Mouse (Mus musculus) kidney, embryonic 15.5 days (tissue): ENCODE results near the gene Smarcd3. TPM values are rescaled to one million over a fixed set of nuclear protein-coding genes. Genes with fewer than 3 reads are reported as not detected.
A peak's percentile ranks its signal among the peaks of the same experiment; 100 is the strongest.

ENCODE experiments used
- ATAC-seq: fragments of 200-750 bp; cut with Nextera tagmentation; replicated peaks from 2 replicates; pipeline ENCODE4 v1.8.0; 2017; ENCODE audit warnings: moderate TSS enrichment; ENCODE audit not compliant: low FRiP score
- H3K27ac ChIP-seq: fragments of 300-500 bp; sonication (generic); 2 replicates; pipeline ENCODE4 v1.5.1; 2015; ENCODE audit warnings: mild to moderate bottlenecking, inconsistent platforms
- H3K27me3 ChIP-seq: fragments of 300-500 bp; sonication (generic); 2 replicates; pipeline ENCODE4 v1.6.1; 2015; ENCODE audit warnings: inconsistent platforms
- H3K36me3 ChIP-seq: fragments of 300-500 bp; sonication (generic); 2 replicates; pipeline ENCODE4 v1.6.1; 2015; ENCODE audit warnings: inconsistent platforms
- H3K4me1 ChIP-seq: fragments of 300-500 bp; sonication (generic); 2 replicates; pipeline ENCODE4 v1.6.1; 2015; ENCODE audit warnings: inconsistent platforms
- H3K4me2 ChIP-seq: fragments of 300-500 bp; sonication (generic); 2 replicates; pipeline ENCODE4 v1.6.1; 2015; ENCODE audit warnings: moderate library complexity, mild to moderate bottlenecking, inconsistent platforms
- H3K4me3 ChIP-seq: fragments of 300-500 bp; sonication (generic); replicated peaks from 2 replicates; pipeline ENCODE4 v1.5.1; 2015; ENCODE audit warnings: mild to moderate bottlenecking, inconsistent platforms
- H3K9ac ChIP-seq: fragments of 300-500 bp; sonication (generic); 2 replicates; pipeline ENCODE4 v1.6.1; 2015; ENCODE audit warnings: mild to moderate bottlenecking, inconsistent platforms
- H3K9me3 ChIP-seq: fragments of 300-500 bp; sonication (generic); replicated peaks from 2 replicates; pipeline ENCODE4 v1.6.1; 2016; ENCODE audit warnings: inconsistent platforms
- WGBS: fragments of 180-500 bp; shearing (Covaris S2); methylation state at CpG from one replicate; pipeline ENCODE4 v1.1.7; 2015; ENCODE audit warnings: mixed read lengths; 5-methylcytosine and 5-hydroxymethylcytosine counted together
- polyA plus RNA-seq: library from polyadenylated mRNA; unstranded; fragments of >200 nt; fragmentation: Nextera tagmentation; extraction: Ambion mirVana; gene quantifications from 2 replicates; pipeline ENCODE4 v1.2.1, GENCODE M21; 2015

The Smarcd3 gene
- polyA plus RNA-seq, 1 experiment from 2014 or later, result 33.4 TPM

DNA sequence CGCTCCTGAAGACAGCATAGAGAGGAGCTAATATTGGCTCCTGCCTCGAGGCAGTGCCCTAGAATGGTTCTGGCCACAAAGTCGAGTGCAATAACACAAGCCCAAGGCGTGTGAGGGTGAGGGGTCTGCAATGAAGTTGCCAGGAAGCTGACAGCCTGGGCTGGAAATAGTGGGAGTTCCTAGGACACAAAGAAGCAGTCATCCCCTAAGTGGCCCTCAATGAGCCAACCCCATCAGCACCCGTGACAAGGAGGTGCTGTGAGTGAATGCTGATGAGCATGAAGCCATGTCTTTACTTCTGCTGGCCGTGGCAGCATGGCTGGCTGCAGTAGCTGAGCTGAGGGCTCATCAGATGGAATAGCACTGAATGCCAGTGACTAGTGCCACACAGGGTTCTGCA is 9.1 kb downstream of the Smarcd3 start:
- H3K27me3 ChIP-seq, result no peaks in the 10 kb centered on the region
- no peaks in the 10 kb centered on the region for H3K36me3 ChIP-seq
- H3K4me3 ChIP-seq, result no peak overlapping the region
- no peak overlapping the region for H3K9ac ChIP-seq
- H3K9me3 ChIP-seq, result no peaks in the 10 kb centered on the region
- H3K27ac ChIP-seq, result no peak overlapping the region
- H3K4me1 ChIP-seq, result peaks cover 15% of the 10 kb centered on the region
- no peak overlapping the region for H3K4me2 ChIP-seq
- 51% methylated on average over 6 of the region's 6 CpGs for WGBS
- ATAC-seq, result no peak

DNA sequence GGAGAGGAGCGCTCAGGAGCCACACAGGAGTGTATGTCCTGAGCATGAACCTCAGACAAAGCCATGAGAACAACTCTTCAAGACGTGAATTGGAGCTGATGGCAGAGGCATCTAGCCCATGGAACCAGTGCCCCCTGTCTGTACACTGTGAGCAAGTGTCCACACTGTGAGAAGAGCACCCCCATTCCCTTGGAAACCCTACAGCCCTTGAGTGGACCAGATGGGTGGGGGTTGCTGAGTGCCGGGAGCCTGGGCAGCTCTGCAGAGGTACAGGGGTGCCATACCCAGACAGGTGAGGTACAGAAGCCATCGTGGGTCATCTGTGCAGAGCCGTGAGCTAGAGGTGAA is 11.9 kb downstream of the Smarcd3 start:
- Histone ChIP-seq H3K36me3 (no peaks in the 10 kb centered on the region), H3K9me3 (no peaks in the 10 kb centered on the region), H3K27me3 (no peaks in the 10 kb centered on the region; the same call in 1 of the 2 replicates), H3K4me3 (no peak overlapping the region), H3K9ac (no peak overlapping the region), H3K4me1 (peaks cover 17% of the 10 kb centered on the region), H3K4me2 (no peak overlapping the region), H3K27ac (no peak overlapping the region)
- 0 out of 2 replicates have a peak, but pooled peaks have one; percentile 17 for ATAC-seq
- 66% methylated on average over 5 of the region's 5 CpGs for WGBS

DNA sequence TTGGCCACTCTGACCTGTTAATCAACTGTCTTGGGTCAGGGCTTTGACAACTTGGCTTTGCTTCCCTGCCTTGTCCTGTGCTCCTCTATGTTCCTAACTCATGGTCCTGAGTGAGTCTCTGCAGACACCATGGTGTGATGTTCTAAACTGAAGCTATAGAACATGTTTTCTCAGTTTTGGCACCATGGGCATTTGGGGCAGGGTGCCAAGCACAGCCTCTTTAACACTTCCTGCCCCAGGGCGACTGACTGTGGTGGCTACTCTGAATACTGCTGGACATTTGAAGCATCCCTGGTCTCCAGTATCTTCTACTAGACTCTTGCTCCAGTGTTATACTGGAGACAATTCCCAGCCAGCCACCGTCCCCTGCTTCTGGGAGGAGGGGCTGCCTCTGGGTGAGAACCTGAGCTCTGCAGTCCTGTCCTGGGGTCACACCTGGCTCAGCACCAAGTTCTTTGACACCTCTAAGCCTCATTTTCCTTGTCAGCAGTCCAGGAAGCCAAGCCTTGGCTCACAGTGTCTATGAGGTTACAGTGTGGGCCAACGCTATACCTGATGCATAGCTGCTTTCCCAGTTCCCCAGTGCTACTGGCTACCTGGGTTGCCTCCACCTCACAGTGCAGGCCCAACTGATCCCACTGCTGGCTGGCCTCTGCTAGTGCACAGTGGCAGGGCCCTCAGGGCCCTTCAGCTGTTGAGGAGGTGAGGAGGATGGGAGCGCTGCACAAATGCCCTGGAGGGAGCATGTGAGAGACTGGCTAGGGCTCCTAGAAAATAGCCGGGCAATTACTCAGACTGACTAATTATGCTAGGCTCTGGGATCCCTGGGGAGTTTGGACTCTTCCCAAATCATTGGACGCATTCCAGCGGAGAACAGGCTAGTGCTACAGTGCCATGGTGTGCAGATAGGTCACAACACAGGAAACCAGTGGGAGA is 12.6 kb downstream of the Smarcd3 start:
- 54% methylated on average over 7 of the region's 7 CpGs for WGBS

DNA sequence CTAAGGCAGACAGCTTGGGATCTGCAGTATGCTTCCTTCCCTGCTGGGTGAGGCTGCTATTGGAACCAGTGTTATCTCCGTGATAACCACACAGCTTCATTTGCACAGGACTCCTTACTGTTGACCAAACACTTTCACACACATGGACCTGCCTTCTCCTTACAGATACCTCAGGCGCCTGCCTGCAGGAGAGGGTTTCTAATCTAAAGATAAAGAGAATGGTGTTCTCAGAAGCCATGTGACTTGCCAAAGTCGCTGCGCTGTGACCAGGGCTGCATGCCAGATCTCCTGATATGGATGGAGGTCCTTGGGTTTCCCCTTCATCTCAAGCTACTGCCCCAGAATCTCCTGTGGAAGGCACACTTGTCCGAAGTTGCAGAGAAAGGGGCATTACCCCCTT is 14.8 kb downstream of the Smarcd3 start:
- Histone ChIP-seq H3K4me1 (peaks cover 41% of the 10 kb centered on the region), H3K27ac (no peak overlapping the region), H3K4me2 (no peak overlapping the region), H3K9me3 (no peaks in the 10 kb centered on the region), H3K36me3 (no peaks in the 10 kb centered on the region), H3K4me3 (no peak overlapping the region), H3K9ac (no peak overlapping the region), H3K27me3 (no peaks in the 10 kb centered on the region; the same call in 1 of the 2 replicates)
- 60% methylated on average over 5 of the region's 5 CpGs for WGBS
- no peak for ATAC-seq

More for the DNA sequence above, 12.6 kb downstream of the Smarcd3 start:
- H3K9me3 ChIP-seq, result no peaks in the 10 kb centered on the region
- H3K9ac ChIP-seq, result no peak overlapping the region
- peak; percentile 41; the same call in 1 of the 2 replicates for ATAC-seq
- H3K27ac ChIP-seq, result no peak overlapping the region
- peaks cover 22% of the 10 kb centered on the region for H3K4me1 ChIP-seq
- no peak overlapping the region for H3K4me2 ChIP-seq
- no peaks in the 10 kb centered on the region; the same call in 1 of the 2 replicates for H3K27me3 ChIP-seq
- no peaks in the 10 kb centered on the region for H3K36me3 ChIP-seq
- H3K4me3 ChIP-seq, result no peak overlapping the region

DNA sequence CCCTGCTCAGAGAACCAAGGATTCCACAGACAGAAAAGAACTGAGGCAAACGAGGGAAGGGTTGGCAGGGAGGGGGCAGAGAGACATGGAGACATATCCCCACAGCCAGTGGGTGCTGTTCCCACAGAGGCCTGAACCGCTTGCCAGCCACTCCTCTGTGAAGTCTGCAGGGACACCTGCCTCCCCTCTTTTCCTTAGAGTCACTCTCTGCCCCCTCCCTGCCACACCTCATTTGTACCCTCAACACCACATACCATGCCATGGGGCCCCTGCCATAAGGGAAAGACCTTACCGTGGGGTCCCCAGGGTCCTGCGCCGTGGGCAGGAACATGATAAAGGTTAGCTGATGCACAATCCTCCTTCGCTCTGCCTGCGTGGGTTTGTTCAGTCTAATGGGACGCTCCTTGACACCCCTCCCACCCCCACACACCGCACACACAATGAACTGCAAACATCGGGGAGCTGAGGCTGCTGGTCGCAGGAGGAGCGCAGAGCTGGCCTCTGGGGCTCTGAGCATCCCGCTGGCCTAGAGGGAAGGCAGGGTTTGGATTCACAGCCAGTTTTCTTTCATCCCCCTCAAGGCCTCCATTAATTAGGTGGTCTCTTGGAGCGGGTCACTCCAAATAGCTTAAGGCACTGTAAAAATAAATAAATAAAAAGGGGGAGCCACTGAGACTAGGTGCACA is 18.1 kb downstream of the Smarcd3 start:
- no peak for ATAC-seq
- Histone ChIP-seq H3K27me3 (no peaks in the 10 kb centered on the region; the same call in 1 of the 2 replicates), H3K9me3 (no peaks in the 10 kb centered on the region), H3K4me3 (no peak overlapping the region), H3K4me1 (peaks cover 58% of the 10 kb centered on the region), H3K9ac (peak overlapping the region; percentile 86; the same call in 1 of the 2 replicates), H3K36me3 (no peaks in the 10 kb centered on the region), H3K27ac (peak overlapping the region; percentile 99), H3K4me2 (peak overlapping the region; percentile 71)
- WGBS, result 30% methylated on average over 14 of the region's 14 CpGs

DNA sequence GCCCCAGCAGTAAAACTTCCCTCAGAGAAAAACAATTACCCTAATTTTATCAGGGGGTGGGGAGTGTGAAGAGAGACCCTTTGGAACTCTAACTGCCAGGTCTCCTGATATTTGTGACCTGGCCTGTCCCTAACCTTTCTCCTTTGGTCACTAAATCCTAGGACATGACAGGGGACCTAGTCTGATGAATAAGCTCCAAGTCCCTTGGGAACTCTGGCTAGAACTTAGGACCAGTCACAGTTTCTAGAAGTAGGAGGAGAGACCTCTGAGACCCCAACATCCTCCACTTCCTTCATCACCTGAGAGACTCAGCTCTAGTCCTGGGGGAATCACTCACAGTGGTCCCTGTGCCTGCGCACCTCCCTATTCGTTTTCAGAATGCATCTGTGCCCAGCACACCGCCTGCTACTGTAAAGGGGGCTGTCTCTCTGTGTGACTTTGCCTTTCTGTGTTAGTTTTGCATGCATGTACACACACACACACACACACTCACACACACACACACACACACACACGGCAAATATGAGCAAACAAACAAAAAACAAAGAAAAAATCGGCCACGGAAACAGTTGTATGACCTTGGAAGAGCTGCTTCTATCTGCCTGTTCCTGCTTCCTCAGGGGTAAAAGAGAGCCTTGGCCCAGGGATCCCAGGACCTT is 18.8 kb downstream of the Smarcd3 start:
- Histone ChIP-seq H3K9me3 (no peaks in the 10 kb centered on the region), H3K36me3 (no peaks in the 10 kb centered on the region), H3K4me1 (peaks cover 65% of the 10 kb centered on the region), H3K27ac (peak overlapping the region; percentile 99), H3K4me2 (peak overlapping the region; percentile 71), H3K9ac (peak overlapping the region; percentile 86), H3K4me3 (peak overlapping the region; percentile 75), H3K27me3 (no peaks in the 10 kb centered on the region; the same call in 1 of the 2 replicates)
- WGBS, result 13% methylated on average over 6 of the region's 6 CpGs
- ATAC-seq, result no peak

DNA sequence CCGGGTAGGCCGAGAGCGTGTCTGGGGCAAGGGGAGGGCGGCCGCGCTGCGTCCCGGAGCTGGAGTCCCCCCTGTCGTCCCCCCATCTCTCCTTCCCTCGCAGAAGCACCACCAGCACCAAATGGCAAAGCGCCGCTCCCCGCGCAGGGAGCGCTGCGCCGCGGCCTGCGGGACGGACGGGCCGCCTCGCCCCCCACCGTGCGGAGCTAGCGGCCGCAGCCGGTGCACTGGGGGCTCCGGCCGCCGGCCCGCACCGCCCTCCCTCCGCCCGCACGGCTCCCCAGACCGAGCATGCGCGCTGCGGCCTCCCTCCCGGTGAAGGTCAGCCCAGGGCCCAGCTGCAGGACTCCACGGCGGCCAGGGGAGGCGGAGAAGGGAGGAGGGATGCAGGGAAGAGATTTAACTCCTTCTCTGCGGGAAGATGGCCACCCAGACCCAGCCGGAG is 19.5 kb downstream of the Smarcd3 start:
- Histone ChIP-seq H3K27ac (peak overlapping the region; percentile 99), H3K4me2 (peak overlapping the region; percentile 71), H3K36me3 (no peaks in the 10 kb centered on the region), H3K4me1 (peaks cover 69% of the 10 kb centered on the region), H3K9me3 (no peaks in the 10 kb centered on the region), H3K4me3 (peak overlapping the region; percentile 75), H3K27me3 (no peaks in the 10 kb centered on the region; the same call in 1 of the 2 replicates), H3K9ac (peak overlapping the region; percentile 86)
- peak; percentile 78 for ATAC-seq
- WGBS, result under 1% methylated on average over 44 of the region's 46 CpGs

DNA sequence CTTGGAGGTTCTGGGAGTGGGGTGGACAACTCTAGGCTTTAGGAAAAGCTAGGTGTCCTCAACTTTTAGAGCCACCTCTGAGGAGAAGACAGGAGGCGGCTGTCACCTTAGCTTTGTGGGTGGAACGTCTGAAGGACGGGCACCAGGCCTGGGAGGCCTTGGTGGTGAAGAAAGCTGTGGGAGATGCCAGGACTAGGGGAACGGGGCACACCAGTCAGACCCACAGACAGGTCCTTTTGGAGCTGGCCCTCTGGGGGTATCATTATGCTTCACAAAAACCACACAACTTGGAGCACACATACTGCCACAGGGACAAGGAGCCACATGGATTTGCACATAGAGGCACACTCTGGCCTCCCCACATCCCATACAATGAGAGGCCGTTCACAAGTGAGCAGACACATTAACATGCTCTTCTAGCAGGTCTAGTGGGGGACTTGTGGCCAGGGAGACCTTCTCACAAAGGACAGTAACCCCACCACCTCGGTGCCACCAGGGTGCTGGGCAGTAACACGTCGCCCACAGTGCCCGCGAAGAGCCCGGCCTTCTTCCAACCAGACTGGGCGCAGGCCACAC is 20.0 kb downstream of the Smarcd3 start:
- Histone ChIP-seq H3K4me1 (peaks cover 71% of the 10 kb centered on the region), H3K36me3 (no peaks in the 10 kb centered on the region), H3K27me3 (no peaks in the 10 kb centered on the region; the same call in 1 of the 2 replicates), H3K9me3 (no peaks in the 10 kb centered on the region), H3K4me3 (peak overlapping the region; percentile 75), H3K4me2 (peak overlapping the region; percentile 71), H3K27ac (peak overlapping the region; percentile 99), H3K9ac (peak overlapping the region; percentile 86)
- no peak for ATAC-seq
- WGBS, result 18% methylated on average over 12 of the region's 12 CpGs

DNA sequence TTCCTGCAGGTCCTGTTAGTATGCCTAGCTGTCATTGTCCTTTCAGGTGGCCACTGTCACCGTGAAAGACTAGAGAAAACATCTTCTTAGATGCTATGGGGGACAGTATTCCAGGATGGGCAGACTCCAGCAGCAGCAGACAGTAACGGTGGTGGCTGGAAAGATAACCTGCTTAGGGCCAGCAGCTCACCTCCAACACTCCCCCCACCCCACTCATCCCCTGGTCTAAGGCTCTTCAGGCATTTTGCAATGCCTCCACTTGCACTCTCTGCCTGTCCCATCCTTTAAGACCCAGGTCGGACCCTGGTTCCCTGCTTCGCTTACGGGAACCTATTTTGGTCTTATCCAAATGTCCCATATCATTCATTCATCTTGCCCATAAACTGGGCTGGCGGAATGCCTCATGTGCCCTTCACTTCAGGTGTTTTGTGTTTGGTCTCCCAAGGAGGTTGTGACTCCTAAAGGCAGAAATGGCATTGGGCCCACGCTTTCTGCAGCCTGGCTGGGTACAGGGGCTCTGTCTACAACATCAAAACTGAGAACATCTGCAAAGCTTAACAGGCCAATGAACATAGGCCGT is 20.7 kb downstream of the Smarcd3 start:
- ATAC-seq, result no peak
- peak overlapping the region; percentile 66; the same call in 1 of the 2 replicates for H3K4me3 ChIP-seq
- H3K9ac ChIP-seq, result peak overlapping the region; percentile 86
- peak overlapping the region; percentile 99 for H3K27ac ChIP-seq
- no peaks in the 10 kb centered on the region for H3K36me3 ChIP-seq
- peak overlapping the region; percentile 90 for H3K4me2 ChIP-seq
- no peaks in the 10 kb centered on the region for H3K27me3 ChIP-seq
- WGBS, result 57% methylated on average over 8 of the region's 8 CpGs
- no peaks in the 10 kb centered on the region for H3K9me3 ChIP-seq
- peaks cover 76% of the 10 kb centered on the region for H3K4me1 ChIP-seq

DNA sequence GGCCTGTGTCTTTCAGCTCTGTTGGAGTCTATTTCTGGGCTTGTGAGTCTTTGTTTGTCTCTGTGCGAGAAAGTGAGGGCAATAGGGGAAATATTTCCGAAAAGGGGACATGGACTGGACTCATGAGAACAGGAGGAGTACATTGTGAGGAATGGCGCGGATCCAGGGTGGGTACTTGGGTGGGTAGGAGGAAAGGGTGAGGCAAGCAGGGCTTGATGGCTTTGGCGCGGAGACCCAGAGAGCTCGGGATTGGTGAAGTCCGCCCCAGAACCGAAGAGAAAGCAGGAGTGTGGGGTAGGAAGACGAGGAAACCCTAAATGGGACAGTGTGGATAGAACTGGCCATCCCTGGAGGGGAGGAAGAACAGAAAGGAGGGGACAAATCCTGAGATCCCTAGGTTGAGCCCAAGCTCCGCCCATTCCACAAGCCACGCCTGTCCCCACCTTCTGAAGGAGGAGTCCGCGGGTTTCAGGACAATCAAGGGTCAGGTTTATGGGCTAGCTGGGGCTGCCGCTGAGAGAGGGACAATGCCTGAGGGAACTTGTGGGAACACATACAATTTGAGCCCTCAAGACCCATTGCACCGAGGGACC is 21.4 kb downstream of the Smarcd3 start:
- H3K36me3 ChIP-seq, result no peaks in the 10 kb centered on the region
- WGBS, result 3% methylated on average over 16 of the region's 16 CpGs
- H3K27me3 ChIP-seq, result peaks cover 5% of the 10 kb centered on the region; the same call in 1 of the 2 replicates
- H3K4me1 ChIP-seq, result peaks cover 79% of the 10 kb centered on the region
- peak overlapping the region; percentile 66 for H3K4me3 ChIP-seq
- peak overlapping the region; percentile 99 for H3K27ac ChIP-seq
- no peaks in the 10 kb centered on the region for H3K9me3 ChIP-seq
- peak; percentile 75 for ATAC-seq
- peak overlapping the region; percentile 90 for H3K4me2 ChIP-seq
- peak overlapping the region; percentile 79 for H3K9ac ChIP-seq
